Mouse (Mus musculus) heart, postnatal 0 days (tissue): Measurements from ENCODE around the gene Stx7. TPM values are rescaled to one million over a fixed set of nuclear protein-coding genes. Genes with fewer than 3 reads are reported as not detected.

ENCODE experiments used
- ATAC-seq: fragments of 200-750 bp; cut with Nextera tagmentation; 2 replicates; pipeline ENCODE4 v1.8.0; 2017; ENCODE audit warnings: low read depth, moderate number of reproducible peaks, moderate library complexity; ENCODE audit not compliant: insufficient read depth
- DNase-seq: peaks from one replicate; pipeline ENCODE4 v3.0.0-alpha.2; 2016; ENCODE audit warnings: low spot score
- H3K27ac ChIP-seq: fragments of 300-500 bp; sonication (generic); 2 replicates; pipeline ENCODE4 v1.5.1; 2014; ENCODE audit warnings: low read depth, mild to moderate bottlenecking
- H3K27me3 ChIP-seq: fragments of 300-500 bp; sonication (generic); 2 replicates; pipeline ENCODE4 v1.6.1; 2014; ENCODE audit warnings: low read length, mixed read lengths; ENCODE audit not compliant: control insufficient read depth, insufficient read depth
- H3K36me3 ChIP-seq: fragments of 300-500 bp; sonication (generic); replicated peaks from 2 replicates; pipeline ENCODE4 v1.6.1; 2014; ENCODE audit warnings: low read length, mixed read lengths; ENCODE audit not compliant: control insufficient read depth, insufficient read depth
- H3K4me1 ChIP-seq: fragments of 300-500 bp; sonication (generic); 2 replicates; pipeline ENCODE4 v1.6.1; 2014; ENCODE audit warnings: antibody characterized with exemption; ENCODE audit not compliant: control insufficient read depth, insufficient read depth
- H3K4me2 ChIP-seq: fragments of 300-500 bp; sonication (generic); 2 replicates; pipeline ENCODE4 v1.6.1; 2014; ENCODE audit warnings: low read depth, mild to moderate bottlenecking, low read length, moderate library complexity
- H3K4me3 ChIP-seq: fragments of 300-500 bp; sonication (generic); 2 replicates; pipeline ENCODE4 v1.5.1; 2014; ENCODE audit warnings: low read depth, low read length
- H3K9ac ChIP-seq: fragments of 300-500 bp; sonication (generic); replicated peaks from 2 replicates; pipeline ENCODE4 v1.6.1; 2014; ENCODE audit warnings: low read depth, low read length, mixed read lengths
- H3K9me3 ChIP-seq: fragments of 300-500 bp; sonication (generic); replicated peaks from 2 replicates; pipeline ENCODE4 v1.6.1; 2016; ENCODE audit warnings: low read length; ENCODE audit not compliant: control insufficient read depth
- CTCF ChIP-seq: IDR thresholded peaks from 2 replicates; pipeline ENCODE4 v1.5.1; 2016; ENCODE audit warnings: antibody characterized with exemption, control low read depth, low read depth
- EP300 ChIP-seq: IDR thresholded peaks from 2 replicates; pipeline ENCODE4 v1.6.1; 2016; ENCODE audit warnings: antibody characterized with exemption, low read depth
- WGBS: fragments of 180-500 bp; shearing (Covaris S2); extraction: QIAGEN DNeasy Blood & Tissue Kit; methylation state at CpG from one replicate; pipeline ENCODE4 v1.1.7; 2014; 5-methylcytosine and 5-hydroxymethylcytosine counted together
- polyA plus RNA-seq: library from polyadenylated mRNA; unstranded; fragments of >200 nt; fragmentation: Nextera tagmentation; extraction: Ambion mirVana; gene quantifications from 2 replicates; pipeline ENCODE4 v1.2.1, GENCODE M21; 2015
- total RNA-seq: library from RNA; depleted of rRNA; stranded (reverse); fragments of >200 nt; gene quantifications from 2 replicates; pipeline ENCODE4 v1.2.3, GENCODE M21; 2014; ENCODE audit warnings: low replicate concordance

Stx7 gene
- total and polyA plus RNA-seq, 2 experiments from 2014 or later: 30.1 to 67.8 TPM

GRCm38 (mm10) chr10:24199303-24199702 is 50.2 kb downstream of the Stx7 start:
- WGBS: 76% methylated on average over 12 of the region's 12 CpGs
- DNase-seq (no peak), ATAC-seq (no peak)
- Histone ChIP-seq H3K27me3 (no peaks in the 10 kb centered on the region), H3K9me3 (no peaks in the 10 kb centered on the region), H3K27ac (no peak overlapping the region), H3K4me2 (no peak overlapping the region), H3K36me3 (no peaks in the 10 kb centered on the region), H3K9ac (no peak overlapping the region), H3K4me1 (no peaks in the 10 kb centered on the region), H3K4me3 (no peak overlapping the region)
- no peak for TF ChIP-seq EP300
- TF ChIP-seq CTCF: no peak

- WGBS: 78% methylated on average over 3 of the region's 3 CpGs
- Histone ChIP-seq H3K9ac (no peak overlapping the region), H3K4me2 (no peak overlapping the region), H3K4me1 (no peaks in the 10 kb centered on the region), H3K4me3 (no peak overlapping the region), H3K9me3 (no peaks in the 10 kb centered on the region), H3K27ac (no peak overlapping the region), H3K27me3 (no peaks in the 10 kb centered on the region), H3K36me3 (no peaks in the 10 kb centered on the region)
- DNase-seq: no peak
- TF ChIP-seq CTCF: no peak
- no peak for TF ChIP-seq EP300
- no peak for ATAC-seq
These were observed 51.0 kb downstream of the Stx7 start for GRCm38 (mm10) chr10:24200099-24200498.

GRCm38 (mm10) chr10:24210075-24210474 is 61.0 kb downstream of the Stx7 start:
- TF ChIP-seq EP300: no peak
- TF ChIP-seq CTCF: no peak

GRCm38 (mm10) chr10:24213297-24213696 is 64.2 kb downstream of the Stx7 start:
- Histone ChIP-seq H3K27ac (no peak overlapping the region), H3K4me1 (no peaks in the 10 kb centered on the region; the same call in 1 of the 2 replicates), H3K4me3 (no peak overlapping the region), H3K27me3 (0 out of 2 replicates have a peak, but pooled peaks cover 3% of the 10 kb centered on the region), H3K36me3 (no peaks in the 10 kb centered on the region), H3K4me2 (no peak overlapping the region), H3K9me3 (no peaks in the 10 kb centered on the region), H3K9ac (no peak overlapping the region)
- ATAC-seq: no peak
- TF ChIP-seq CTCF (no peak), EP300 (no peak)
- DNase-seq: no peak
- 84% methylated on average over 5 of the region's 5 CpGs for WGBS

More at GRCm38 (mm10) chr10:24210075-24210474, 61.0 kb downstream of the Stx7 start:
- no peaks in the 10 kb centered on the region for H3K36me3 ChIP-seq
- 75% methylated on average over 6 of the region's 6 CpGs for WGBS
- no peak overlapping the region for H3K27ac ChIP-seq
- no peaks in the 10 kb centered on the region for H3K4me1 ChIP-seq
- no peak overlapping the region for H3K9ac ChIP-seq
- ATAC-seq (no peak), DNase-seq (no peak)
- H3K9me3 ChIP-seq: no peaks in the 10 kb centered on the region
- H3K27me3 ChIP-seq: no peaks in the 10 kb centered on the region
- no peak overlapping the region for H3K4me2 ChIP-seq
- H3K4me3 ChIP-seq: no peak overlapping the region

- Histone ChIP-seq H3K9ac (no peak overlapping the region), H3K36me3 (no peaks in the 10 kb centered on the region), H3K4me2 (no peak overlapping the region; the same call in 1 of the 2 replicates), H3K4me1 (no peaks in the 10 kb centered on the region; the same call in 1 of the 2 replicates), H3K27me3 (peaks cover 11% of the 10 kb centered on the region; the same call in 1 of the 2 replicates), H3K9me3 (no peaks in the 10 kb centered on the region), H3K4me3 (no peak overlapping the region), H3K27ac (no peak overlapping the region)
- TF ChIP-seq EP300 (no peak), CTCF (no peak)
- no peak for ATAC-seq
- 17% methylated on average over 6 of the region's 6 CpGs for WGBS
- peak; percentile 41 for DNase-seq
These were observed 68.6 kb downstream of the Stx7 start for GRCm38 (mm10) chr10:24217558-24218268.
